Mouse (Mus musculus) liver, embryonic 16.5 days (tissue): ENCODE measurements around the gene Fam151a. TPM values are rescaled to one million over a fixed set of nuclear protein-coding genes. Genes with fewer than 3 reads are reported as not detected.
A peak's percentile ranks its signal among the peaks of the same experiment; 100 is the strongest.
"Not testable (repeated sequence)": the region's sequence is repeated elsewhere in the genome, so short reads cannot be mapped to it uniquely, and the experiment has no call there.

Experiments
- ATAC-seq: fragments of 200-750 bp; cut with Nextera tagmentation; 2 replicates; pipeline ENCODE4 v1.8.0; 2017; ENCODE audit warnings: low read depth, mild to moderate bottlenecking, moderate number of reproducible peaks, moderate library complexity
- H3K27ac ChIP-seq: fragments of 300-500 bp; sonication (generic); 2 replicates; pipeline ENCODE4 v1.5.1; 2014; ENCODE audit warnings: mild to moderate bottlenecking, low read length
- H3K27me3 ChIP-seq: fragments of 300-500 bp; sonication (generic); 2 replicates; pipeline ENCODE4 v1.6.1; 2014; ENCODE audit warnings: low read depth, low read length, mixed read lengths; ENCODE audit not compliant: control insufficient read depth, insufficient read depth
- H3K36me3 ChIP-seq: fragments of 300-500 bp; sonication (generic); 2 replicates; pipeline ENCODE4 v1.6.1; 2014; ENCODE audit warnings: mild to moderate bottlenecking; ENCODE audit not compliant: control insufficient read depth, insufficient read depth
- H3K4me1 ChIP-seq: fragments of 300-500 bp; sonication (generic); 2 replicates; pipeline ENCODE4 v1.6.1; 2014; ENCODE audit warnings: low read depth, low read length, mixed read lengths; ENCODE audit not compliant: control insufficient read depth
- H3K4me2 ChIP-seq: fragments of 300-500 bp; sonication (generic); 2 replicates; pipeline ENCODE4 v1.6.1; 2014; ENCODE audit warnings: low read depth, low read length, mixed read lengths
- H3K4me3 ChIP-seq: fragments of 300-500 bp; sonication (generic); 2 replicates; pipeline ENCODE4 v1.5.1; 2014; ENCODE audit warnings: low read depth, mild to moderate bottlenecking, low read length
- H3K9ac ChIP-seq: fragments of 300-500 bp; sonication (generic); 2 replicates; pipeline ENCODE4 v1.6.1; 2014; ENCODE audit warnings: low read depth, low read length
- H3K9me3 ChIP-seq: fragments of 300-500 bp; sonication (generic); replicated peaks from 2 replicates; pipeline ENCODE4 v1.6.1; 2016; ENCODE audit warnings: low read length; ENCODE audit not compliant: control insufficient read depth
- WGBS: fragments of 180-500 bp; shearing (Covaris S2); extraction: QIAGEN DNeasy Blood & Tissue Kit; methylation state at CpG from one replicate; pipeline ENCODE4 v1.1.7; 2014; ENCODE audit not compliant: insufficient replicate concordance; 5-methylcytosine and 5-hydroxymethylcytosine counted together
- polyA plus RNA-seq: library from polyadenylated mRNA; unstranded; fragments of >200 nt; fragmentation: Nextera tagmentation; extraction: Ambion mirVana; gene quantifications from 2 replicates; pipeline ENCODE4 v1.2.1, GENCODE M21; 2015

Fam151a gene
- polyA plus RNA-seq, 1 experiment from 2014 or later = 0.05 TPM

DNA sequence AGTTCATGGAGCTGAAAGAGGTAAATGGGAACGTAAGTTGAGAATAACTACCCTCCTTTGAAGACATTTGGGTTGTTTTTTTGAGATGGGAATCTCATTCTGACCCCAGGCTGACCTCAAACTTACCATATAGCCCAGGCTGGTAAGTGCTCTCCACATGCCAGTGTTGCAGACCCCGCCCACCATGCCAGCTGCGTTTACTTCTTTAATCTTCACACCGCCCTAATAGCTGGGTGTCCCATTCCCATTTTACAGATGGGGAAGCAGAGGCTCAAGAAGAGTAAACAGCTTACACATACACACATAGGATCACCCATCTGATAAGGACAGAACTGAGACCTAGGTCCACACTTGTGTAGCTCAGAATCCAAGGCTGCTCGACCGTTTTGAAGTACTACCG, 51.1 kb downstream of the Fam151a start:
- WGBS = 76% methylated on average over 7 of the region's 7 CpGs
- Histone ChIP-seq H3K9ac (no peak overlapping the region), H3K27me3 (no peaks in the 10 kb centered on the region), H3K4me2 (no peak overlapping the region), H3K4me1 (peaks cover 8% of the 10 kb centered on the region), H3K36me3 (no peaks in the 10 kb centered on the region), H3K9me3 (no peaks in the 10 kb centered on the region), H3K27ac (no peak overlapping the region), H3K4me3 (no peak overlapping the region)
- ATAC-seq = no peak

DNA sequence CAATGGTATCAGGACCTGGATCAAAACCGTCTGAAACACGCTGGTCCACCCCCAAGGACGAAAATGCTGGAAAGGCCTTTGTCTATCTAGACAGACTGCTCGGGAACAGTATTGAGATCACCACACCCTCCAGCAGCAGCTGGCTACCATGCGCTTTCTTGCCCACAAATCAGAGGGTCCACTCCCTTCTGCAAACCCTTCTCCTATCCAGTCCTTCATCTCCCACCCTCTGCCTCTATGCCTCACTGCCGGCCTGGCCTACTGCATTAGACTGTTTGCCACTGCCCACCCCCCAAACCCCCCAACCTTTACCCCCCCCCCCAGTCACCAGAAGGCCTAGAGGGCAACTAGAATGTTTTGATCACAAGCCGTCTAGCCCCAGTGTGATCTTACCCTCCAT, 51.7 kb downstream of the Fam151a start:
- no peak for ATAC-seq
- Histone ChIP-seq H3K9ac (no peak overlapping the region), H3K4me1 (peaks cover 8% of the 10 kb centered on the region), H3K27me3 (no peaks in the 10 kb centered on the region), H3K4me3 (no peak overlapping the region), H3K27ac (0 out of 2 replicates have a peak overlapping the region, but pooled peaks have one; percentile 25), H3K9me3 (no peaks in the 10 kb centered on the region), H3K4me2 (no peak overlapping the region), H3K36me3 (no peaks in the 10 kb centered on the region)
- 40% methylated on average over 7 of the region's 7 CpGs for WGBS

- Histone ChIP-seq H3K4me1 (peaks cover 12% of the 10 kb centered on the region), H3K4me2 (no peak overlapping the region), H3K9me3 (no peaks in the 10 kb centered on the region), H3K9ac (no peak overlapping the region), H3K27me3 (no peaks in the 10 kb centered on the region), H3K27ac (peak overlapping the region; percentile 45; the same call in 1 of the 2 replicates), H3K36me3 (no peaks in the 10 kb centered on the region), H3K4me3 (no peak overlapping the region)
- 26% methylated on average over 4 of the region's 5 CpGs for WGBS
- peak; percentile 49 for ATAC-seq
Measured at GRCm38 (mm10) chr4:106785753-106786540, 52.3 kb downstream of the Fam151a start.

DNA sequence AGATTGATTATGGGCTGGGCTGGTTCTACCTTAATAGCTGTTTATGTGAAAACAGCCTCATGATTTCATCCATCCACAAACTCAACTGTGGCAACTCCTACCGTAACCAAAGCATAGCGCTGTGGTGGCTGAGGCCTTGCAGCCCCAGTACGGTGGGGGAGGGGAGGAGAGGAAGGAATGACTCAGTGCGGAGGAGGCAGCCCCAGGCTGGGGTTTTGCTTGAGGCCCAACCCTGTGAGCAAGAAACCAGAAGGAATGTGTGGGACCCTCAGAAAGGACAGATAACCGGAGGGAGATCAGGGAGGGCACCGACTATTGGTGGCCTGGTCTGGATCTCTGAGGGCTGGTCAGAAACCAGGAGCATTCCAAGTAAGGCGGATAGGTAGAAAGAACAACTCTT, 54.1 kb downstream of the Fam151a start:
- no peaks in the 10 kb centered on the region for H3K36me3 ChIP-seq
- H3K9me3 ChIP-seq = no peaks in the 10 kb centered on the region
- H3K27me3 ChIP-seq = no peaks in the 10 kb centered on the region
- no peak overlapping the region for H3K9ac ChIP-seq
- no peak overlapping the region for H3K27ac ChIP-seq
- no peak overlapping the region for H3K4me3 ChIP-seq
- ATAC-seq = no peak
- peaks cover 30% of the 10 kb centered on the region for H3K4me1 ChIP-seq
- 20% methylated on average over 7 of the region's 7 CpGs for WGBS
- H3K4me2 ChIP-seq = no peak overlapping the region

DNA sequence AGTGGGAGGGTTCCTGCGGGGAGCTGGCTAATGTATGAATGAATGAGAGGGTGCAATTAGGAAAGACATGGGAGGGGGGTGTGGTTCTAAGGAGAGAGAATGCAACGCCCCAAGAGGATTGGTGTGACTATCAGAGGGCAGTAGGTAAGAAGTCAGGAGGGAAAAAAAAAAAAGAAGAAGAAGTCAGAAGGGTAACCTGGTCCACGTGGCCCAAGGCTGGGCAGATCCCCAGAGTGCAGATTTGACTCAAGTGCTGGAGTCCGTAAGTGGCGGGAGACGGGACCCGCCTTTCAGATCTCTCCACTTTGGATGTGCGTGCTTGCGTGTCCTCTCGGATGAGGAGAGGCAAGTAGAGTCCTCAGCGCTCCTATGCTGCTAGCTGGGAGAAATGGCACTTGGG, 54.9 kb downstream of the Fam151a start:
- Histone ChIP-seq H3K4me1 (peaks cover 37% of the 10 kb centered on the region), H3K27ac (no peak overlapping the region), H3K4me2 (no peak overlapping the region), H3K9me3 (no peaks in the 10 kb centered on the region), H3K36me3 (no peaks in the 10 kb centered on the region), H3K27me3 (no peaks in the 10 kb centered on the region), H3K4me3 (no peak overlapping the region), H3K9ac (no peak overlapping the region)
- no peak for ATAC-seq
- WGBS = 75% methylated on average over 11 of the region's 11 CpGs

DNA sequence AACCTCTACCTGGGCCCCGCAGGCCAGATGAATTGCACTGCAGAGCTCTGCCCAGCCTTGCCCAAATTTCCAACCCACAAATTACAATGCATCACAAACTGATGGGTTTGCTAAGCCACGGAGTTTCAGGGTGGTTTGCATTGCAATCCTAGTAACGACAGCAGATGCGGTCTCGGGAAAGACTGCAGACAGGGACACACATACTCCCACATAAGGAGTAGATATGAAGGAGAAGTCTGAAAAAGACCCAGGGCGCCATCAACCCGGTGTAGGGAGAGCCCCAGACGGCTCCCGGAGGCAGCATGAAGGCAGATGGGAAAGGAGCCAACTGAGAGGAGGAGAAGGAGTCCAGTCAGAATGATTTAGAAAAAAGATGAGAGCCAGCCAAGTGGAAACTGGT, 56.0 kb downstream of the Fam151a start:
- 70% methylated on average over 9 of the region's 9 CpGs for WGBS
- Histone ChIP-seq H3K9me3 (no peaks in the 10 kb centered on the region), H3K4me3 (no peak overlapping the region), H3K4me1 (peaks cover 44% of the 10 kb centered on the region), H3K36me3 (no peaks in the 10 kb centered on the region), H3K27me3 (no peaks in the 10 kb centered on the region), H3K9ac (no peak overlapping the region), H3K27ac (no peak overlapping the region), H3K4me2 (no peak overlapping the region)
- ATAC-seq = no peak

DNA sequence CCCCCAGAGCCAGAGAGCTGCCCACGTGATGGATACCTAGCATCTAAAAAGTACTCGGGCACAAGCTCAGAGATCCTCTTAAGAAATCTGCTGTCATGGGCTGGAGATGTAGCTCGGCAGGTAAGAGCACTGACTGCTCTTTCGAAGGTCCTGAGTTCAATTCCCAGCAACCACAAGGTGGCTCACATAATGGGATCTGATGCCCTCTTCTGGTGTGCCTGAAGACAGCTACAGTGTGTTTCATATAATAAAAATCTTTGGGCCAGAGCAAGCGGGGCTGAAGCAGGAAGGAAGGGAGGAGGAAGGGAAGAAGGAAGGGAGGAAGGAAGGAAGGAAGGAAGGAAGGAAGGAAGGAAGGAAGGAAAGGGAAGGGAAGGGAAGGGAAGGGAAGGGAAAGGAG, 56.5 kb downstream of the Fam151a start:
- H3K27ac ChIP-seq, H3K4me2 ChIP-seq: not testable (repeated sequence)
- peaks cover 48% of the 10 kb centered on the region for H3K4me1 ChIP-seq

DNA sequence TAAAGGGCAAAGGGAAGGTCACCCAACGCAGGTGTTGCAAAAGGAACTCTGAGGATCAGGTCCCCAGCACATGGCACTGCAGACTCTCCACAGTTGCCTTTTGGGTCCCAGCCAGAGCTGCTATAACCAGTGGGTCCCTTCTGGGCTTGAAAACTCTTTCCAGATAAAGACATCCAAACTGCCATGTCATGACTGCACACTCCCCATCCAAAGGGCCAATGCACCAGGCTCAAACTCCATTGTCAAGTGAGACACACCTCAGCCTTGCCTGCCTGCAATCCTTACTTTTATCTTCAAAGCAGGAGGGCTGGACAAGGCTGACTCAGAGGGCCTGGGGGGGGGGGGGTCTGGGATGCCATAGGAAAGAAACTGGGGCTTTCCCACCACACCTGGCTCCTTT, 57.2 kb downstream of the Fam151a start:
- H3K9ac ChIP-seq = no peak overlapping the region
- H3K9me3 ChIP-seq = no peaks in the 10 kb centered on the region
- H3K27me3 ChIP-seq = no peaks in the 10 kb centered on the region
- H3K27ac ChIP-seq = no peak overlapping the region
- no peak overlapping the region for H3K4me3 ChIP-seq
- H3K4me2 ChIP-seq = no peak overlapping the region
- H3K36me3 ChIP-seq = no peaks in the 10 kb centered on the region
- WGBS = 62% methylated on average over 1 of the region's 1 CpGs
- ATAC-seq = peak; percentile 20; the same call in 1 of the 2 replicates
- H3K4me1 ChIP-seq = peaks cover 48% of the 10 kb centered on the region

More for the DNA sequence above, 56.5 kb downstream of the Fam151a start:
- not testable (repeated sequence) for H3K27me3 ChIP-seq, H3K9ac ChIP-seq, ATAC-seq, H3K4me3 ChIP-seq, H3K36me3 ChIP-seq, H3K9me3 ChIP-seq
- WGBS = 76% methylated on average over 5 of the region's 5 CpGs

DNA sequence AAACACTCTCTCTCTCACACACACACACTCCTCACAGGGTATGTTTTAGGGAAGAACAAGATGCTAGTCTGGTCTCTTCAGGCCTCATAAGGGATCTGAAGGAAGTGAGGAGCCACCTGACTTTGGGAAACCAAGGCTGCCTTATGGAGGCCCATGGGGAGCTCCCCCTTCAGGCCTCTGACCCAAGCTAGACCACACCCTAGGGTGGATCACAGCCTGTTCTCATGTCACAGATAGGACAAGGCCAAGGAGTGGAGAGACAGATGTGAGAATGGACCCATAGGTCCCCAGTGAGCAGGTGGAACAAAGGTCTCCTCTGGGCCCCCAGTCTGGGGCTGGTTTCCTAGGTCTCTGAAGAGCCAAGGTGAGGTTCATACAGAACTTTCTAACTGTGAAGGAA, 58.6 kb downstream of the Fam151a start:
- Histone ChIP-seq H3K9me3 (no peaks in the 10 kb centered on the region), H3K27ac (peak overlapping the region; percentile 74), H3K9ac (no peak overlapping the region; the same call in 1 of the 2 replicates), H3K27me3 (no peaks in the 10 kb centered on the region), H3K4me3 (peak overlapping the region; percentile 9; the same call in 1 of the 2 replicates), H3K36me3 (no peaks in the 10 kb centered on the region), H3K4me2 (peak overlapping the region; percentile 50), H3K4me1 (peaks cover 48% of the 10 kb centered on the region)
- ATAC-seq = peak; percentile 94
